Mouse (Mus musculus): Measurements from ENCODE around the gene Mtmr3. TPM values are rescaled to one million over a fixed set of nuclear protein-coding genes. Genes with fewer than 3 reads are reported as not detected.
A peak's percentile ranks its signal among the peaks of the same experiment; 100 is the strongest.

The Mtmr3 gene
- total RNA-seq, 1 experiment: 30.7 TPM

- H3K9ac ChIP-seq (ENCODE audit: insufficient read depth, low read depth, low read length, poor library complexity, severe bottlenecking): no peak overlapping the region
- DNase-seq (ENCODE audit: low read depth, low spot score): no peak
- H3K9me3 ChIP-seq (ENCODE audit: control insufficient read depth, insufficient read depth, low read depth, low read length): no peaks in the 10 kb centered on the region
- no peak overlapping the region for H3K4me3 ChIP-seq (ENCODE audit: insufficient read depth in 1 of 2, low read depth in 1 of 2, low read length in 2 of 2, poor library complexity in 1 of 2, severe bottlenecking in 1 of 2)
- peaks cover 0 to 2% of the 10 kb centered on the region in 2 experiments; a peak in 1 of 4 replicates for H3K4me1 ChIP-seq (ENCODE audit: control insufficient read depth in 2 of 2, insufficient read depth in 2 of 2, low read length in 2 of 2, poor library complexity in 1 of 2)
- no peak overlapping the region for H3K27ac ChIP-seq (ENCODE audit: insufficient read depth, low read depth, low read length, poor library complexity, severe bottlenecking)
- H3K36me3 ChIP-seq (ENCODE audit: control insufficient read depth, insufficient read depth, low read length, poor library complexity, severe bottlenecking): peaks cover 3% of the 10 kb centered on the region; the same call in 1 of the 2 replicates
- in situ Hi-C loops (cut with MboI; ENCODE audit: low sequenced_read_pairs in 2 of 2, unreplicated experiment in 2 of 2): no loop called here
- TF ChIP-seq ZC3H11A (IDR thresholded peaks at IDR 0.05; ENCODE audit: borderline replicate concordance, low read depth, low read length): no peak
- TF ChIP-seq MAFK (IDR thresholded peaks at IDR 0.05; ENCODE audit: insufficient read depth, low read depth, low read length): no peak
- no peak for TF ChIP-seq HCFC1 (IDR thresholded peaks at IDR 0.05; ENCODE audit: borderline replicate concordance, insufficient read depth, low read length)
- no peak for TF ChIP-seq ZNF384 (IDR thresholded peaks at IDR 0.05; ENCODE audit: low read depth, low read length)
- TF ChIP-seq CHD2 (IDR thresholded peaks at IDR 0.05; ENCODE audit: low read depth, low read length): no peak
Measured at GRCm38 (mm10) chr11:4527132-4527531, 67.5 kb downstream of the Mtmr3 start.

DNA sequence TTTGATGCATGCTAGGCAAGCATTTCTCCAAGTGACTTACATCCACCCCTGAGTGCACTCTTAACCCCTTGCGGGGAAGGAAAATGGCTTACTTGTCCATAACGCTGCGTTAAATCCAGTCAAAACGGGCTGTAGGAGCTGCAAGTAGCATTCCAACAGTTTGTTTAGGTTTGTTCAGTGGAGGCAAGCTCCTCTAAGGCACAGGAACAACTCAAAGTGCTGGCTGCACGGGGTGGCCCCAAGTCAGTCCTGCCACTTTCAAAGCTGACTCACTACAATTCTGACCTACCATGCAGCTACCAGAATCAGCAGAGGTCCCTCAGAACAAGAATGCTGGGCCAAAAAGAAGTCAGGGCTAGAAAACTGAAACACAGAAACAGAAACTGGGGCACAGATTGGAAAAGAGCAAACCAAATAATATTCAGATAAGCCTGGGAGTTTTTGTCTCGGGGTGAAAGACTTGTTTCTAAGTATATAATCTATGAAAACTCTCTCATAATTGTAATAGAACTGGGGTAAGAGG lies 72.5 kb downstream of the Mtmr3 start:
- Histone ChIP-seq H3K27ac (ENCODE audit: insufficient read depth, low read depth, low read length, poor library complexity, severe bottlenecking) (no peak overlapping the region), H3K9ac (ENCODE audit: insufficient read depth, low read depth, low read length, poor library complexity, severe bottlenecking) (no peak overlapping the region), H3K9me3 (ENCODE audit: control insufficient read depth, insufficient read depth, low read depth, low read length) (no peaks in the 10 kb centered on the region), H3K36me3 (ENCODE audit: control insufficient read depth, insufficient read depth, low read length, poor library complexity, severe bottlenecking) (no peaks in the 10 kb centered on the region; the same call in 1 of the 2 replicates), H3K4me1 (ENCODE audit: control insufficient read depth in 2 of 2, insufficient read depth in 2 of 2, low read length in 2 of 2, poor library complexity in 1 of 2) (peaks cover 0 to 2% of the 10 kb centered on the region in 2 experiments; a peak in 1 of 4 replicates), H3K4me3 (ENCODE audit: insufficient read depth in 1 of 2, low read depth in 1 of 2, low read length in 2 of 2, poor library complexity in 1 of 2, severe bottlenecking in 1 of 2) (no peak overlapping the region)
- in situ Hi-C loops (cut with MboI; ENCODE audit: low sequenced_read_pairs in 2 of 2, unreplicated experiment in 2 of 2): no loop called here
- no peak for TF ChIP-seq ZC3H11A (IDR thresholded peaks at IDR 0.05; ENCODE audit: borderline replicate concordance, low read depth, low read length)
- TF ChIP-seq HCFC1 (IDR thresholded peaks at IDR 0.05; ENCODE audit: borderline replicate concordance, insufficient read depth, low read length): no peak
- TF ChIP-seq ZNF384 (IDR thresholded peaks at IDR 0.05; ENCODE audit: low read depth, low read length): no peak
- no peak for TF ChIP-seq CHD2 (IDR thresholded peaks at IDR 0.05; ENCODE audit: low read depth, low read length)
- TF ChIP-seq MAFK (IDR thresholded peaks at IDR 0.05; ENCODE audit: insufficient read depth, low read depth, low read length): no peak
- no peak for DNase-seq (ENCODE audit: low read depth, low spot score)

DNA sequence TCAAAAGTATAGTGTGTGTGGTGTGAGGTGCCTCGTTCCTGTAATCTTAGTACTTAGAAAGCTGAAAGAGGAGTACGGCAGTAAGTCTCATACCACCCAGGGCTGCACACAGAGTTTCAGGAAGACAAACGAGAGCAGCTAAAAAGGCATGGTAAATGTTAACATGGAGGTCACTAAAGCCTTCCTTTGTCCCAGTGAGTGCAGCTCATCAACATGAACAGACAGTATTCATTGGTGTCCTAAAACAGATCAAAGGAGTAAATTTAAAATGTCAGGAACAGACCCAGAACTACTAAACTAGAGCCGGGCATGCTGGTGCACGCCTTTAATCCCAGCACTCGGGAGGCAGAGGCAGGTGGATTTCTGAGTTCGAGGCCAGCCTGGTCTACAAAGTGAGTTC lies 75.7 kb downstream of the Mtmr3 start:
- Histone ChIP-seq H3K9ac (ENCODE audit: insufficient read depth, low read depth, low read length, poor library complexity, severe bottlenecking) (no peak overlapping the region), H3K9me3 (ENCODE audit: control insufficient read depth, insufficient read depth, low read depth, low read length) (no peaks in the 10 kb centered on the region), H3K27ac (ENCODE audit: insufficient read depth, low read depth, low read length, poor library complexity, severe bottlenecking) (no peak overlapping the region), H3K4me3 (ENCODE audit: insufficient read depth in 1 of 2, low read depth in 1 of 2, low read length in 2 of 2, poor library complexity in 1 of 2, severe bottlenecking in 1 of 2) (no peak overlapping the region), H3K4me1 (ENCODE audit: control insufficient read depth in 2 of 2, insufficient read depth in 2 of 2, low read length in 2 of 2, poor library complexity in 1 of 2) (peaks cover 0 to 2% of the 10 kb centered on the region in 2 experiments; a peak in 1 of 4 replicates), H3K36me3 (ENCODE audit: control insufficient read depth, insufficient read depth, low read length, poor library complexity, severe bottlenecking) (no peaks in the 10 kb centered on the region)
- in situ Hi-C loops (cut with MboI; ENCODE audit: low sequenced_read_pairs in 2 of 2, unreplicated experiment in 2 of 2): no loop called here
- TF ChIP-seq CHD2 (IDR thresholded peaks at IDR 0.05; ENCODE audit: low read depth, low read length): no peak
- TF ChIP-seq HCFC1 (IDR thresholded peaks at IDR 0.05; ENCODE audit: borderline replicate concordance, insufficient read depth, low read length): no peak
- no peak for TF ChIP-seq ZNF384 (IDR thresholded peaks at IDR 0.05; ENCODE audit: low read depth, low read length)
- no peak for TF ChIP-seq MAFK (IDR thresholded peaks at IDR 0.05; ENCODE audit: insufficient read depth, low read depth, low read length)
- TF ChIP-seq ZC3H11A (IDR thresholded peaks at IDR 0.05; ENCODE audit: borderline replicate concordance, low read depth, low read length): no peak
- peak; percentile 35 for DNase-seq (ENCODE audit: low read depth, low spot score)

DNA sequence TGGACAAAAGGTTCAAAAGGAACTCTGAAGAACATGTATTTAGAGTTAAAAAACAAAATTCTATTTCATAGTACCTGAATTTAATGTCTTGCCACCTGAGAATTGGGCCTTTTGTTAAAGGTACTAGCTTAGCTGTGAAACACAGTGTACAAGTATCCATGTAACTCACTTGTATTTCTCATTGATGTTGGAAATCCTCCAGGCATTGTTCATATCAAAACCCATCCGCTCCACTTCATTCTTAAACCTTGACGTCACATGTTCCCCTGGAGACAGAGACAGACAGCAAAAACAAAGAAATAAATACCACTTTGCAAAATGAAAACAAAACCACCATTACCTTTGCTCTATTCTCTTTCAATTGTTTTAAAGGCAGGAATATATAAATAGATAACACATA lies 87.2 kb downstream of the Mtmr3 start:
- Histone ChIP-seq H3K27ac (ENCODE audit: insufficient read depth, low read depth, low read length, poor library complexity, severe bottlenecking) (no peak overlapping the region), H3K4me1 (ENCODE audit: control insufficient read depth in 2 of 2, insufficient read depth in 2 of 2, low read length in 2 of 2, poor library complexity in 1 of 2) (no peaks in the 10 kb centered on the region; a peak in 1 of 4 replicates), H3K36me3 (ENCODE audit: control insufficient read depth, insufficient read depth, low read length, poor library complexity, severe bottlenecking) (peaks cover 6% of the 10 kb centered on the region), H3K9ac (ENCODE audit: insufficient read depth, low read depth, low read length, poor library complexity, severe bottlenecking) (no peak overlapping the region), H3K4me3 (ENCODE audit: insufficient read depth in 1 of 2, low read depth in 1 of 2, low read length in 2 of 2, poor library complexity in 1 of 2, severe bottlenecking in 1 of 2) (no peak overlapping the region), H3K9me3 (ENCODE audit: control insufficient read depth, insufficient read depth, low read depth, low read length) (no peaks in the 10 kb centered on the region)
- in situ Hi-C loops (cut with MboI; ENCODE audit: low sequenced_read_pairs in 2 of 2, unreplicated experiment in 2 of 2): no loop called here
- DNase-seq (ENCODE audit: low read depth, low spot score): no peak
- TF ChIP-seq HCFC1 (IDR thresholded peaks at IDR 0.05; ENCODE audit: borderline replicate concordance, insufficient read depth, low read length) (no peak), CHD2 (IDR thresholded peaks at IDR 0.05; ENCODE audit: low read depth, low read length) (no peak), ZC3H11A (IDR thresholded peaks at IDR 0.05; ENCODE audit: borderline replicate concordance, low read depth, low read length) (no peak), MAFK (IDR thresholded peaks at IDR 0.05; ENCODE audit: insufficient read depth, low read depth, low read length) (no peak), ZNF384 (IDR thresholded peaks at IDR 0.05; ENCODE audit: low read depth, low read length) (no peak)

Measured in ES-E14 (cell line).